ENCODE assay signal across 26 mouse cellular contexts in the genomic region with DNA sequence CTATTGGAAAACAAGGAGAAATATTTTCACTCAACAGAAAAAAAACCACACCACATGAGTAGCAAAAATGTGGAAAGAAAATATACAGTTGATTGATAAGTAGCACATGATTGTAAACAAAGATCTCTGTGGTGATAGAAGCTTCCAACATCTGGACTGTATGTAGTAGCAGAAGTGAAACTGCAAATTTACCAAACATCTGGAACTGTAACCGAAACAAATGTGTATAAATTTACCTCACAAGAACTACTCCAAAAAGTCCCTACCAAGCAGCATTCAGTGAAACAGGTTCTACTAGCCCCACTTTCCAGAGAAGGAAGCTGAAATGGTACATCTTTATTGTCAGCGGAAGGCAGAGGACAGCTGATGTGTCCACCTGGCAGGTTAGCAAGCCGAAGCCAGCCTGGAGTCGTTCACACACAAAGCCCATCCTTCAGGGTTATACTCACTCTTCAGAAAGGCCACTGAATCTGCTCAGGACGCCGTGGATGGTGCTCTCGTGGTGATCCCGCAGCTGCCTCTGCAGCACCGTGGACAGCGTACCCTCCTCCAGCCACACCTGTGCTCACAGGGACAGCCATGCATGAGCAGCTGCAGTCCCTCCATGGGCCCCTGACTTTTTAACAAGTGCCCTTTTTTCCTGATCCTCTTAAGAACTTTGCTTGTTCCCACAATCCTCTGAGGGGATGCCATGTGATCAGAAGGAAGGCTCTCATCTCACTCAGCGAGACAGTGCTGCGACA. TPM values are rescaled to one million over a fixed set of nuclear protein-coding genes. Genes with fewer than 3 reads are reported as not detected.
DNase-seq lines count a peak whose midpoint lies in the region; ATAC-seq and TF ChIP-seq lines count a peak whose summit lies in the region.
"Had no signal": no experiment of that assay in that cellular context is flagged by ENCODE, and none has a peak within 500 bp of the region (broad histone marks: within the 10 kb centered on the region; RNA-seq: fewer than 3 reads in every experiment).

No protein-coding gene starts in this region.

- TF ChIP-seq POLR2A in CH12.LX (IDR thresholded peaks at IDR 0.05; ENCODE audit: low read depth, low read length), result no peak
- TF ChIP-seq POLR2A in myocyte (IDR thresholded peaks at IDR 0.05; ENCODE audit: insufficient read length, low read depth), result no peak
- TF ChIP-seq POLR2A in kidney, adult 2 months (IDR thresholded peaks at IDR 0.05; ENCODE audit: low read depth, low read length), result no peak

- peak overlapping the region in 1 of 3 experiments; percentile 26 for H3K4me3 ChIP-seq in CH12.LX (replicated peaks in 1 of 3; ENCODE audit: low read depth in 2 of 3, low read length in 2 of 3, poor library complexity in 1 of 3)
- H3K4me3 ChIP-seq in myocyte, result no peak overlapping the region
- H3K4me3 ChIP-seq in kidney, adult 2 months (ENCODE audit: insufficient read depth, low read depth, low read length), result no peak overlapping the region
- H3K4me3 ChIP-seq in intestine, embryonic 15.5 days (replicated peaks), result no peak overlapping the region
- H3K4me3 ChIP-seq: embryonic facial prominence, embryonic 13.5 days; embryonic facial prominence, embryonic 15.5 days; erythroblast, embryonic 14.5 days; forebrain, embryonic 10.5 days; forebrain, embryonic 12.5 days had no signal

- H3K4me1 ChIP-seq in CH12.LX (ENCODE audit: control insufficient read depth in 1 of 2, insufficient read depth in 2 of 2), result peaks cover 20 to 37% of the 10 kb centered on the region in 2 experiments
- H3K4me1 ChIP-seq in kidney, adult 2 months (ENCODE audit: control insufficient read depth, insufficient read depth, low read length), result no peaks in the 10 kb centered on the region
- no peaks in the 10 kb centered on the region for H3K4me1 ChIP-seq in intestine, embryonic 15.5 days (replicated peaks)
- H3K4me1 ChIP-seq: embryonic facial prominence, embryonic 13.5 days; embryonic facial prominence, embryonic 15.5 days; forebrain, embryonic 10.5 days; forebrain, embryonic 12.5 days had no signal

- peak; percentile 94 for TF ChIP-seq EP300 in CH12.LX (IDR thresholded peaks at IDR 0.05; ENCODE audit: low read length)

- DNase-seq in A20 (ENCODE audit: low read depth, low spot score) (peak; percentile 93), CH12.LX (ENCODE audit: extremely low read depth) (peak; percentile 69)
- DNase-seq in cerebellum, postnatal 14 days, result no peak
- no peak for DNase-seq in kidney, adult 2 months
- DNase-seq: adrenal gland, adult 2 months; adrenal gland, postnatal 10 days; adrenal gland, postnatal 25 days; B cell, adult 2 months; cerebellum, adult 11-12 months; cerebellum, adult 2 months; cerebellum, adult 9-10 months; cerebellum, postnatal 10 days; cerebellum, postnatal 36 days; embryo, embryonic 11 days had no signal

- H3K9me3 ChIP-seq in CH12.LX (replicated peaks; ENCODE audit: low read length), result peaks cover 16% of the 10 kb centered on the region
- H3K9me3 ChIP-seq in intestine, embryonic 15.5 days, result no peaks in the 10 kb centered on the region

- H3K36me3 ChIP-seq in CH12.LX (replicated peaks in 1 of 2; ENCODE audit: control insufficient read depth in 1 of 2, insufficient read depth in 1 of 2, low read length in 1 of 2) (no peaks in the 10 kb centered on the region), myocyte (ENCODE audit: control insufficient read depth, insufficient read depth) (no peaks in the 10 kb centered on the region)
- H3K36me3 ChIP-seq in kidney, adult 2 months (ENCODE audit: control insufficient read depth, insufficient read depth, low read length), result peaks cover 6% of the 10 kb centered on the region
- peaks cover 13% of the 10 kb centered on the region; the same call in 1 of the 2 replicates for H3K36me3 ChIP-seq in intestine, embryonic 15.5 days

- H3K79me2 ChIP-seq in CH12.LX (replicated peaks; ENCODE audit: control insufficient read depth, extremely low read depth, insufficient read depth, poor library complexity, severe bottlenecking), result no peaks in the 10 kb centered on the region
- no peaks in the 10 kb centered on the region for H3K79me2 ChIP-seq in myocyte (ENCODE audit: control insufficient read depth, insufficient read depth)

- H3K27ac ChIP-seq in CH12.LX (ENCODE audit: insufficient read depth, low read depth), result peak overlapping the region; percentile 52; the same call in 1 of the 2 replicates
- H3K27ac ChIP-seq in kidney, adult 2 months (ENCODE audit: insufficient read depth, low read depth, low read length), result no peak overlapping the region
- no peak overlapping the region for H3K27ac ChIP-seq in intestine, embryonic 15.5 days
- H3K27ac ChIP-seq: embryonic facial prominence, embryonic 13.5 days; embryonic facial prominence, embryonic 15.5 days; forebrain, embryonic 10.5 days; forebrain, embryonic 12.5 days had no signal

- no peak for TF ChIP-seq CTCF in CH12.LX (conservative IDR thresholded peaks at IDR 0.05 in 1 of 2, IDR thresholded peaks at IDR 0.05 in 1 of 2; ENCODE audit: low read depth in 2 of 2, low read length in 2 of 2)
- TF ChIP-seq CTCF in kidney, adult 2 months (conservative IDR thresholded peaks at IDR 0.05; ENCODE audit: insufficient read depth, insufficient read length, low read depth, low read length), result no peak

- TF ChIP-seq RAD21 in CH12.LX (IDR thresholded peaks at IDR 0.05; ENCODE audit: low read depth, low read length), result no peak

- H3K4me2 ChIP-seq in CH12.LX (ENCODE audit: insufficient read depth, low read depth, poor library complexity, severe bottlenecking), result peak overlapping the region; percentile 54; the same call in 1 of the 2 replicates
- H3K4me2 ChIP-seq in myocyte (ENCODE audit: low read depth), result no peak overlapping the region
- H3K4me2 ChIP-seq in intestine, embryonic 15.5 days (replicated peaks), result no peak overlapping the region
- H3K4me2 ChIP-seq: embryonic facial prominence, embryonic 13.5 days; embryonic facial prominence, embryonic 15.5 days; forebrain, embryonic 12.5 days had no signal

- ATAC-seq in intestine, embryonic 15.5 days, result no peak
- ATAC-seq: CD4-positive, CD25-positive, alpha-beta regulatory T cell, adult 4 months; forebrain, embryonic 14.5 days; forebrain, embryonic 16.5 days had no signal

- in situ Hi-C loops in CH12.LX (cut with MboI; ENCODE audit: low pct_ligation_motif_present, low pct_unique_long_range_greater_than_20kb, low sequenced_read_pairs), result no loop called here

- no peak overlapping the region for H3K9ac ChIP-seq in CH12.LX (ENCODE audit: insufficient read depth, low read depth)
- H3K9ac ChIP-seq in intestine, embryonic 15.5 days, result no peak overlapping the region
- H3K9ac ChIP-seq: embryonic facial prominence, embryonic 13.5 days; embryonic facial prominence, embryonic 15.5 days; forebrain, embryonic 12.5 days had no signal

- dilution Hi-C loops in CH12.LX (cut with MboI; ENCODE audit: extremely low pct_ligation_motif_present, extremely low pct_unique_long_range_greater_than_20kb, low sequenced_read_pairs), result no loop called here

- H3K27me3 ChIP-seq in CH12.LX (replicated peaks), result peaks cover 3% of the 10 kb centered on the region
- no peaks in the 10 kb centered on the region for H3K27me3 ChIP-seq in myocyte (ENCODE audit: control insufficient read depth, insufficient read depth, insufficient read length)
- no peaks in the 10 kb centered on the region for H3K27me3 ChIP-seq in kidney, adult 2 months (replicated peaks; ENCODE audit: control insufficient read depth, insufficient read depth, low read length)
- H3K27me3 ChIP-seq in intestine, embryonic 15.5 days (replicated peaks), result no peaks in the 10 kb centered on the region
- H3K27me3 ChIP-seq: embryonic facial prominence, embryonic 13.5 days; embryonic facial prominence, embryonic 15.5 days; forebrain, embryonic 12.5 days had no signal

- no peak overlapping the region for H3ac ChIP-seq in myocyte (ENCODE audit: control insufficient read depth, insufficient read length)

- WGBS in kidney, adult 2 months, result 81% methylated on average over 12 of the region's 12 CpGs
- 85% methylated on average over 12 of the region's 12 CpGs for WGBS in intestine, embryonic 15.5 days

TF ChIP-seq in CH12.LX, 34 proteins besides CTCF, POLR2A, EP300 and RAD21 (continues in another document):
- TF ChIP-seq MEF2A (IDR thresholded peaks at IDR 0.05; ENCODE audit: borderline replicate concordance, low read depth, low read length), result peak; percentile 61; the same call in 1 of the 2 replicates
- TF ChIP-seq TCF12 (IDR thresholded peaks at IDR 0.05; ENCODE audit: low read depth, low read length), result peak; percentile 89
- peak; percentile 63; the same call in 1 of the 2 replicates for TF ChIP-seq MXI1 (IDR thresholded peaks at IDR 0.05; ENCODE audit: low read depth, low read length)
- TF ChIP-seq POLR2AphosphoS2 (IDR thresholded peaks at IDR 0.05; ENCODE audit: low read depth, low read length), result no peak
- TF ChIP-seq NRF1 (IDR thresholded peaks at IDR 0.05; ENCODE audit: low read depth, low read length), result no peak
- TF ChIP-seq BHLHE40 (IDR thresholded peaks at IDR 0.05; ENCODE audit: low read depth, low read length), result peak; percentile 62
- TF ChIP-seq MAFK (IDR thresholded peaks at IDR 0.05; ENCODE audit: insufficient replicate concordance, low read length), result 0 out of 2 replicates have a peak, but pooled peaks have one; percentile 5

TF ChIP-seq in myocyte, 11 proteins besides CTCF, POLR2A, EP300 and RAD21 (continues in another document):
- TF ChIP-seq TCF12 (IDR thresholded peaks at IDR 0.05; ENCODE audit: insufficient read depth, poor library complexity, severe bottlenecking) (no peak), MYOD1 (IDR thresholded peaks at IDR 0.05; ENCODE audit: control insufficient read depth in 1 of 3, insufficient read length in 2 of 3, low read depth in 2 of 3) (peak in 2 of 3 experiments; percentile 47 to 67), MYOG (IDR thresholded peaks at IDR 0.05; ENCODE audit: control insufficient read depth in 1 of 3, insufficient read depth in 1 of 3, insufficient read length in 2 of 3, low read depth in 2 of 3) (peak in 2 of 3 experiments; percentile 49 to 56), USF1 (IDR thresholded peaks at IDR 0.05; ENCODE audit: low read depth) (no peak), SRF (IDR thresholded peaks at IDR 0.05; ENCODE audit: control insufficient read depth, insufficient read length, low read depth) (no peak), E2F4 (IDR thresholded peaks at IDR 0.05; ENCODE audit: insufficient read depth) (no peak), MAX (IDR thresholded peaks at IDR 0.05; ENCODE audit: low read depth) (no peak)

RNA-seq across cellular contexts. Expression of gene Evc, which starts 23.5 kb away (rescaled TPM):
- 0.17 TPM in 2 replicates for total RNA-seq in CH12.LX (2012; rRNA removed)
- total RNA-seq in CH12.LX (2014; rRNA removed), result 0.39 and 0.91 TPM in 2 replicates
- 0.49 and 0.73 TPM in 2 replicates for polyA plus RNA-seq in CH12.LX (2012; ENCODE audit: insufficient read length, low read depth)
- polyA plus RNA-seq in myocyte (2012; fragmentation: generic; extraction: Trizol), result 13.3 TPM
- polyA plus RNA-seq in kidney, adult 2 months (2012; rRNA removed), result 95.8 and 101 TPM in 2 replicates
- 10.9 and 11.2 TPM in 2 replicates for polyA plus RNA-seq in intestine, embryonic 15.5 days (2015; fragmentation: Nextera tagmentation; extraction: Ambion mirVana)
- total RNA-seq: common myeloid progenitor, adult 5-6 weeks; MEL had no signal
- polyA plus RNA-seq: CD4-positive, CD25-positive, alpha-beta regulatory T cell, adult 4 months had no signal

RNA-seq across cellular contexts. Expression of gene Evc2, which starts 25.1 kb away (rescaled TPM):
- total RNA-seq in CH12.LX (2012; rRNA removed) (0.04 and 0.08 TPM in 2 replicates), CH12.LX (2014; rRNA removed) (not detected in 2 replicates)
- polyA plus RNA-seq in CH12.LX (2012; ENCODE audit: insufficient read length, low read depth) (not detected in 2 replicates), myocyte (2012; fragmentation: generic; extraction: Trizol) (7.0 TPM)
- polyA plus RNA-seq in kidney, adult 2 months (2012; rRNA removed), result 29.0 and 36.4 TPM in 2 replicates
- polyA plus RNA-seq in intestine, embryonic 15.5 days (2015; fragmentation: Nextera tagmentation; extraction: Ambion mirVana), result 11.5 and 12.1 TPM in 2 replicates
- total RNA-seq: MEL had no signal
- polyA plus RNA-seq: CD4-positive, CD25-positive, alpha-beta regulatory T cell, adult 4 months; erythroblast, embryonic 14.5 days had no signal

Comparison
In these comparisons a context has a peak if more than half of its experiments do, and no peak if none do; other contexts are left out.
1. DNase-seq: peak in A20 (single experiment) and CH12.LX (single experiment); none in cerebellum, postnatal 14 days (0 of 2) and kidney, adult 2 months (single experiment).